Mouse (Mus musculus) cerebellum, adult 9-11 months (tissue): ENCODE results near the gene Pbx1.
"Not testable (repeated sequence)": the region's sequence is repeated elsewhere in the genome, so short reads cannot be mapped to it uniquely, and the experiment has no call there.

Experiments used
- DNase-seq: peaks from one replicate; pipeline ENCODE4 v3.0.0; 2022

Gene Pbx1

GRCm38 (mm10) chr1:168432232-168432280 lies at the start of gene Pbx1:
Pbx1 (minus strand) TSS chr1:168432270.
- not testable (repeated sequence) for DNase-seq

GRCm38 (mm10) chr1:168479626-168480025 lies 47.6 kb upstream of the Pbx1 start:
- DNase-seq, result no peak

GRCm38 (mm10) chr1:168478829-168479228 lies 46.8 kb upstream of the Pbx1 start:
- no peak for DNase-seq

- DNase-seq, result no peak
These were observed 44.8 kb upstream of the Pbx1 start for GRCm38 (mm10) chr1:168476917-168477316.

- DNase-seq, result no peak
These were observed 44.3 kb upstream of the Pbx1 start for GRCm38 (mm10) chr1:168476216-168476897.

GRCm38 (mm10) chr1:168475579-168476208 lies 43.6 kb upstream of the Pbx1 start:
- no peak for DNase-seq

- no peak for DNase-seq
These were observed 41.4 kb upstream of the Pbx1 start for GRCm38 (mm10) chr1:168473255-168474069.

- no peak for DNase-seq
These were observed 40.6 kb upstream of the Pbx1 start for GRCm38 (mm10) chr1:168472545-168473254.

GRCm38 (mm10) chr1:168459426-168459825 lies 27.4 kb upstream of the Pbx1 start:
- no peak for DNase-seq

GRCm38 (mm10) chr1:168457191-168457747 lies 25.2 kb upstream of the Pbx1 start:
- no peak for DNase-seq

- DNase-seq, result no peak
These were observed 23.1 kb upstream of the Pbx1 start for GRCm38 (mm10) chr1:168455178-168455577.

- no peak for DNase-seq
These were observed 1.6 kb upstream of the Pbx1 start for GRCm38 (mm10) chr1:168433671-168434070.

GRCm38 (mm10) chr1:168432281-168432725 lies 233 bp upstream of the Pbx1 start:
- peak; percentile 99 for DNase-seq

- no peak for DNase-seq
These were observed 299 bp downstream of the Pbx1 start for GRCm38 (mm10) chr1:168431711-168432231.

GRCm38 (mm10) chr1:168430868-168431710 lies 981 bp downstream of the Pbx1 start:
- peak; percentile 64 for DNase-seq

- DNase-seq, result no peak
These were observed 2.0 kb downstream of the Pbx1 start for GRCm38 (mm10) chr1:168429856-168430644.

GRCm38 (mm10) chr1:168429406-168429805 lies 2.7 kb downstream of the Pbx1 start:
- DNase-seq, result peak; percentile 22

GRCm38 (mm10) chr1:168428255-168428654 lies 3.8 kb downstream of the Pbx1 start:
- DNase-seq, result no peak

- DNase-seq, result no peak
These were observed 4.5 kb downstream of the Pbx1 start for GRCm38 (mm10) chr1:168427596-168427995.

- DNase-seq, result no peak
These were observed 5.2 kb downstream of the Pbx1 start for GRCm38 (mm10) chr1:168426900-168427299.

GRCm38 (mm10) chr1:168426281-168426680 lies 5.8 kb downstream of the Pbx1 start:
- no peak for DNase-seq
